Mouse (Mus musculus) spleen, embryonic (tissue): Measurements from ENCODE around the gene Map2k5.

Source experiments
- CTCF ChIA-PET: fragments of 350-600 bp; sonication (Branson Sonifier 250); formaldehyde crosslinking; loops from one replicate; lab custom pipeline; 2022; lab: Charles Lee

Gene Map2k5

DNA sequence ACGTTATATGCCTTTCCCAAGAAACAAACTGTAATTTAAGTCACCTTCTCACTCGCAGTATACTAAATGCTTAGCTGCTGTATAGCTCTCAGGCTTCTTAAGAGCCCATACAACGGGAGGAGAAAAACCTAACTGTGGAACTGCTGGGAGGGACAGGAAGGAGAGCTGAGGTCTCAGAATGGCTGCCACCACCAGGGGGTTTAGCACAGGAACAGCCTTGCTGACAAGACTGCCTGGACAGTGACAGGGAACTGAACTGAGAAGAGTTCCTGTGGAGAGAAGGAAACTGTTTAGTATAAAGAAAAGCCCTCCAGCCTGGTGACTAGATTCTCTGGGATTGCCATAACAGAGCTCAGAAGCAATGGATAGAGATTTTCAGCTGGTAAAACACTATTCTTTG lies 35.9 kb downstream of the Map2k5 start:
- CTCF ChIA-PET: no interaction called here

GRCm38 (mm10) chr9:63339256-63339655 lies 38.4 kb downstream of the Map2k5 start:
- CTCF ChIA-PET: no interaction called here

GRCm38 (mm10) chr9:63338716-63339115 lies 39.0 kb downstream of the Map2k5 start:
- CTCF ChIA-PET: no interaction called here

- CTCF ChIA-PET: no interaction called here
These were observed 41.9 kb downstream of the Map2k5 start for GRCm38 (mm10) chr9:63335816-63336215.

- CTCF ChIA-PET: no interaction called here
These were observed 44.6 kb downstream of the Map2k5 start for GRCm38 (mm10) chr9:63333074-63333473.

GRCm38 (mm10) chr9:63331246-63331645 lies 46.5 kb downstream of the Map2k5 start:
- CTCF ChIA-PET: no interaction called here

- CTCF ChIA-PET: no interaction called here
These were observed 48.6 kb downstream of the Map2k5 start for GRCm38 (mm10) chr9:63328958-63329685.

GRCm38 (mm10) chr9:63315231-63315630 lies 62.5 kb downstream of the Map2k5 start:
- CTCF ChIA-PET: no interaction called here

GRCm38 (mm10) chr9:63314126-63314525 lies 63.6 kb downstream of the Map2k5 start:
- CTCF ChIA-PET: no interaction called here

DNA sequence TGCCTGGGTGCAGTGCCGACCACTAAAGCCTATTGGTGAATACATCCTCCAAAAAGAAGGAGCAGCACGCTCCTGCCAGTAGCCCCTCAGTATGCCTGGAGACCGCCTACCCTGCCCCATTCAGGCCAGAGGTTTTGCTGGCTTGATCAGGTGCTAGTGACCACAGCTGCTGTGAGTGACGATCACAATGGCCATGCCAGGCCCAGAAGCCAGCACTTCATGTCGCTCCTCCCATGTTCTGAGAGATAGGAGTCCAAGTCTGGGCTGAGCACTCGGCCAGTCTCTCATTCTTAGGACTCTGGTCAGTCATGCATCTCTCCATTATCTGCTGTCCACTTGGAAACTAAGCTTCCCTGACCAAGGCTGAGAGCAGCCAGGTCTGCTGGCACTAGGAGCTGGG lies 67.7 kb downstream of the Map2k5 start:
- CTCF ChIA-PET: no interaction called here

- CTCF ChIA-PET: no interaction called here
These were observed 68.7 kb downstream of the Map2k5 start for GRCm38 (mm10) chr9:63309008-63309407.

DNA sequence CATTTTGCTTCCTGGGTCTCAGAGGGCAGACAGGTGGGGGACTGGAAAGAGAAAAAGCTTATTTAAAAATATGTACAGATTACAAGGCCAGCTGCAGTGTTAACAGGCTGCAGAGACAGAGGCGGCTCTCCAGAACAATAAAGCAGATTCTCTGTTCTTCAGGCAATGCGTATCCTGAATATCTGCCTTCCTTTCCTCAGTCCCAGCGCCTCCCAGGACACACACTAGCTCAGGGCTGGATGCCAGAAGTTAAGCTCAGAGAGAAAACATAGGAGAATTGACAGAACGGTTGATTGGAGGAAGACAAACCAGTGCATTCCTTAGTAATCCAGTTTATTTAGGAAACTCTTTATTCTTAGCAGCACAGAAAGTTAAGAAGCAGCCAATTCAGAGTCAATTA lies 69.3 kb downstream of the Map2k5 start:
- CTCF ChIA-PET: no interaction called here

GRCm38 (mm10) chr9:63302511-63302910 lies 75.2 kb downstream of the Map2k5 start:
- CTCF ChIA-PET: no interaction called here

- CTCF ChIA-PET: no interaction called here
These were observed 79.0 kb downstream of the Map2k5 start for GRCm38 (mm10) chr9:63298656-63299055.

DNA sequence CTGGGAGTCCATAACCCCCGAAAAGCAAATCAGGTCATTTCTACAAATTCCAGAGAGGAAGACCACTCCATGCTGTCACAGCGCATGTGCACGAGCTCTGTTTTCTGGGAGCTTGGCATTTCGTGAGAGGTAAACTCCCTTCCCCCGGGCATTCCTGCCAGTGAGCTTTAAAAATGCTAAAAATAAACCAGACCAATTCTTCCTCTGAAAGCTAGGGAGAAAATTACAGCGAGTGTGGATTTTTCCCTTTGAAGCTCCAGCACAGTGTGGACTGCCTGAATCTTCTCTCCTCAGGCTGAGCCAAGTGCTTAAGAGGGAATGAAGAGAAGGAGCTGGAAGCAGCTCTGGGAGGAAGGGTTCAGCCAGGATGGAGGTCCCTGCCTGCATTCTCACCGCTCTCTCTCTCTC lies 82.1 kb downstream of the Map2k5 start:
- CTCF ChIA-PET: no interaction called here

GRCm38 (mm10) chr9:63294846-63295245 lies 82.9 kb downstream of the Map2k5 start:
- CTCF ChIA-PET: no interaction called here

- CTCF ChIA-PET: interaction anchor here (0.6 kb wide), 1 partner anchor 32 kb away, joined by 7 read pairs; no protein-coding TSS in a partner anchor
These were observed 83.8 kb downstream of the Map2k5 start for GRCm38 (mm10) chr9:63293781-63294480.

DNA sequence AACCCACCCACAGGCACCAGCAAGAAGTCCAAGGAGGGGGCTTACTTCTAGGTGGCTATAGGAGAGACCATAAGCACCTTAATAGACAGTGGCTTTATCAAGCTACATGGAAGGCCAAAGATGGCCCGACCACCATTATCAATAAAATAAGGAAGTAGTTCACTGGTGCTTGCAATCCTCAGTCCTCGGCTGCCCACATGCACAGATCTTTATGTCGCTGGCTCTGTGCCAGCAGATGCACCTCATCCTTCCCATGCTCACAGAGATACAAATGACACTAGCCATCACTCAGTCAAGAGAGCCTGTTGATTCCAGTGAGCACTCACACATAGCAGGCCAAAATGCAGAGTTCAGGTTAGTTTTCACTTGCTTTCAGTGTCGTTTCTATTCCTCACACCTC lies 89.0 kb downstream of the Map2k5 start:
- CTCF ChIA-PET: no interaction called here

DNA sequence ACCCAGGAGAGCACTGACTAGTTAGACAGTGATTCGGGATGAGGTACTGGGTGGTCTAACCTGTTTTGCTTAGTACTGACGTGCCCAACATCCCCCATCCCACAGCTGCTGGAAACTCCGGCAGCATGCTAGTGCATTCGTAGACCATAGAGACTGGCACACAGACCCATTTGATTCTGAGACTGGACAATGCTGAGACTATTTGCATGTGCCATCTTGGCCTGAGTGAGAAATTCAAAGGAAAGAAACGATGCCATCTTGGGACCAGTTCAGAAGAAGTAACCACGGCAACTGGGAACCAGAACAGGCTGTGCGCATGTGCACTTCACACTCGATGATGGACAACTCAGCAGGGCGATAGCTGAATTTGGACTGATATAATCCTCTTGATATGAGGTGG lies 93.3 kb downstream of the Map2k5 start:
- CTCF ChIA-PET: no interaction called here

DNA sequence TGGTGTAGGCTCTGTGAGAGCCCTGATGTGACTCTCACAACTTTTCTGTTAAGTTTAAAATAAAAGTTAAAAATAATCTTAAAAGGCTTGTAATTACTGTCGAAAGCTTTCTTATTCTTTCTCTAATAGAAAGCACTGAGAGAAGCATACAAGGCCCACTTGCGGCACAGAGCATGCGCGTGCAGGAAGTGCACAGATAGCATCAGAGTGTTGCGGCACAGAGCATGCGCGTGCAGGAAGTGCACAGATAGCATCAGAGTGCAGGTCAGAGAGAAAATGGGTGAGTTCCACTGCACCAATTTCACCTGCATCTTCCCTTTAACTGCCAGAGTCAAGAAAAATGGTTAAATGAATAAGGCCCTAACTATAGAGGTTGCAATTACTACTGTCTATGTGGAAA lies 95.7 kb downstream of the Map2k5 start:
- CTCF ChIA-PET: no interaction called here

GRCm38 (mm10) chr9:63281086-63281485 lies 96.6 kb downstream of the Map2k5 start:
- CTCF ChIA-PET: no interaction called here

DNA sequence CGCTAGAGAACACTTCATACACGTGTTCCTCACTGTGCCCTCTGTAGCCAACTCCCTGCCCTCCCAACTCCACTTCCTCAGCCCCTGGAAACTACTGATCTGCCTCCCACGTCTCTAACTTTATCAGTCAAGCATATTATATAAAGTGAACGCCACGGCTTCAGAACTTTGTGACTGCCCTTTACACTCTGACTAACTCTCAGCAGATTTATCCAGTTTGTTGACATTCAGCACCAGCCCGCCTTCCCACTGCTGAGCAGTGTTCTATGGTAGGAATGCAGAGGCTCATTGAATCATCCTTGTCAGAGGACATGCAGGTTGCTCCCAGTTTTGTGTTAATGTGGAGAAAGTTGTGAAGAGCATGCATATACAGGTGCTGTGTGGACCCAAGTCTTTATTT lies 103.9 kb downstream of the Map2k5 start:
- CTCF ChIA-PET: no interaction called here

GRCm38 (mm10) chr9:63269839-63270238 lies 107.9 kb downstream of the Map2k5 start:
- CTCF ChIA-PET: no interaction called here
